Mouse (Mus musculus) brain, embryonic 18.5 days (tissue): ENCODE results near the gene Slc25a24.

Source experiments
- DNase-seq: peaks from one replicate; pipeline ENCODE4 v3.0.0-alpha.2; 2012; ENCODE audit warnings: low read depth, low spot score

Gene Slc25a24

DNA sequence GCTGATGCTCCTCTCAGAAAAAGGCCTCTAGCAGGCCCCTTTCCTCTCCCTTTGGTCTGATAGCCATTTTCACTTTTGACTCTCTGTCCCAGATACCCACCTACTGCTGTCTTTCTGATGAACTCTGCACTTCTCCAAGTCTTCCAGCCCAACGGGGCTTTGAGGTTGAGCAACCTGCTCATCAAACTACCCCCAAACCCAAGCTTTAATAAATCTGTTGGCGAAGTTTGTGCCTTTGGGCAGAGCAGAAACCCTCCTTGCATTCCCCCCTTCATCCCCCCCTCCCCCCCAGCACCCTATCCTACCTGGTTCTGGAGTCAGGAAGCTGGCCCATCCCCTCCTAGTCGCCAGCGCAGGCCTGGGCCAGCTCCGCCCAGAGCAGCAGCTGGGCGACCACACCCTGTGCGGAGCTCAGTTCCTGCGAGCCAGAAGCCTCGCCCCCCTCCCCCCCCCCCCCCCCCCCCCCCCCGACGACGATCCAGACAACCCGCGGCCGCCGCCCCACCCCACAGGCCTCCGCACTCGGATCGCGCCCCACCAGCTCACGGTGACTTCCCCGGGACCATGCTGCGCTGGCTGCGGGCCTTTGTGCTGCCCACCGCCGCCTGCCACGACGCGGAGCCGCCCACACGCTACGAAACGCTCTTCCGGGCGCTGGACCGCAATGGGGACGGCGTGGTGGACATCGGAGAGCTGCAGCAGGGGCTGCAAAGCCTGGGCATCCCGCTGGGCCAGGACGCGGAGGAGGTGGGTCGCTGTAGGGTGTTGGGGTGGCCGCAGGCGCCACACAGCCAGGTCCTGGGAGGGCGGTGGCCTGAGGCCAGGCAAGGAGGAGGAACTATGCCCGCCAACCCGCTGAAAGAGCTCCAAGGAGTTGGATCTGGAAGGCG lies at the start of gene Slc25a24:
Gene Slc25a24 (plus strand): TSS at position 509 of the 890 bp plus-strand sequence.
- no peak for DNase-seq

DNA sequence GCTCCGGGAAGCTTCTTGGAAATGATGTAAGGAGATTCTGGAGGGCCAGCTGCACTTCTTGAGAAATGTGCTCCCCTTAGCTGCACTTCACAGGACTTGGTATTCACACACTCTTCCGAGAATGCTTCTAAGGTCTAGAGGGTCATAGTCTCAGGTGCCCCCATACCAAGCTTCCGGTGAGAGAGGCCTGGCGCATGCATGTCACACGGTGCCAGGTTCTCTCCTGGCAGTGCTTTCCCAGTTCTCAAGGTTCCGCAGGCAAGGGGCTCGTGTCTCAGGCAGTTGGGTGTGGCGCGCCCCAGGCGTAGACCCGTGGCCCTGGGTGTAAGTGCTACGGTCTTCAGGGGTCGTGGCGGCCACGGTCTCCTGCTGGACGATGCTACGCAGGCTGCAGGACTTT lies 42.8 kb upstream of the Slc25a24 start, which contains the start of gene Slc25a54:
Gene Slc25a54 (plus strand): TSS at position 301 of the 400 bp plus-strand sequence.
- DNase-seq: no peak

DNA sequence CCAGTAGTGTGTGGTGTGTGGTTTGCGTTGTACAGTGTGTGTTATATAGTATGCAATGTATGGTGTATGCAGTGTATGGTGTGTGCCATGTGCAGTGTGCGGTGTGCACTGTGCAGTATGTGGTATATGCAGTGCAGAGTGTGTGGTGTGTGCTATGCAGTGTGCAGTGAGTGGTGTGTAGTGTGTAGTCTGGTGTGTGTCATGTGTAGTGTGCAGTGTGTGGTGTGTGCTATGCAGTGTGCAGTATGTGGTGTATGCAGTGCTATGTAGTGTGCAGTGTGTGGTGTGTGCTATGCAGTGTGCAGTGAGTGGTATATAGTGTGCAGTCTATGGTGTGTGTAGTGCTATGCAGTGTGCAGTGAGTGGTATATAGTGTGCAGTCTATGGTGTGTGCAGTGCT lies 38.5 kb upstream of the Slc25a24 start:
- no peak for DNase-seq

DNA sequence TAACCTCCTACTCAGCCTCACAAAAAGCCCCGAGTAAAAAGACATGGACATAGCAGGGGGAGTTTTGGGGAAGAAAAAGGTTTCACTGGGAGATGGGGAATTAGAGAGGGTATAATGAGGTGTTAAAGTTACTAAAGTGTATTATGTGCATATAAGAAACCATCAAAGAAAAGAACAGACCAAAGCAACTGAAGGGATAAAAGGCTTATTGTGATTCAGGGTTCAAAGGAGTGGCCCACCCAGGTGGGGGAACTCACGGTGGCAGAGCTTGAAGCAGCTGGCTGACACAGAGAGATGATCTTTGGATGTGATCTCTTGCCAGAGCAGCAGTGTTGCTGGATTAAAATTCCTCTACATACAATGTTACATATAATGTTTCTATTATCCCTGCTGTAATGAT lies 34.5 kb upstream of the Slc25a24 start:
- no peak for DNase-seq

DNA sequence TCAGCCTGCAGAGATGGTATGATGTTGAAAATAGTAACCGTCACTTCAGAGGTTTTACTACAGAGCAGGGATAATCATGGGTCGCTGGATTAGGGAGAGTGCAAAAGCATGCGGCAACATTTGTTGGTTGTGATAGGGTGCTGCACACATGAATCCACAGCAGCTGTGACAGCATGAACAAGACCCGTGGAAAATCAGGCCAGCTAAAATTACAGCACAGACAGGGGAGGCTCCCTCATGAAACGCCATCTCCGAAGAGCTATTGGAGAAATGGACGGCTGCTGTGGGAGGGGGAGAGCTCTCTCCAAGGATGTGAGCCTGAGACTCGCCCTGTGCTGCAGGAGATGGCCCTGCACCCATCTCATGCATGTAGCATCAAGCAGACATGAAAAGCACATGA lies 18.2 kb upstream of the Slc25a24 start:
- DNase-seq: no peak

DNA sequence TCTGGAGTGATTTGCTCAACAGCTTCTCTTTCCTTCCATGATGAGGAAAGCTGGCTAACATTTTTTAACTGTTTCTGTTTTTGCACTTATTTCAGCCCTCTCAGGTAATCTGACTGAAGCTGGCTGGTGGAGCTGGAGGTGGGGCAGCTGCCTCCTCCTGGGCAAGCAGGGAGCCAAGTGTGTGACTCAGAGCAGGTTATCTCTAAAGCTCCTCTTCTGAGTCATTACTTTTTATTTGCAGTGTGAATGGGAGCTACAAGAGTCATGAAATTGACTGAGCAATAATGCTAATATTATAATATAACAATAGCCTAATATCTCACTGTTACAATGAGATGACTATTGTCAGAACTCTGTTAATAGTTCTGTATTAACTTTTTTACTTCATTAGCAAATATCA lies 5.8 kb upstream of the Slc25a24 start:
- DNase-seq: no peak

DNA sequence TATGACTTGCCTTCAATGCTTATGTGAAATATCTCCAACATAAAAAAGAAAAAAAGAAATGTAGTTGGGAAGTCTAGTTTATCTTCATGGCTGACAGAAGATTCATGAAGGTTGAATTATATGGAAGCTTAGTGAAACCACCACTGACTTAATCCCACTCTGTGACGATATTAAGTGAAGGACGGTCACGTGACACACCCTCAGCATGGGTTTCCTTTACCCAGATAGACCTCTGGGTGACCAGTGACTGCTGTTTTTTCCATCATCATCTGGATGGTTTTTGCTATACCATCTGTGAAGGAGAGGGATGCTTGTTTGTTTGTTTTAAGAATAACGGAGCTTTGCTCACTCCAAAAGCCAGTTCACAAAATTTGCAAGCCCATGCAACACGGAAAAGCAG lies 3.4 kb upstream of the Slc25a24 start:
- DNase-seq: no peak

DNA sequence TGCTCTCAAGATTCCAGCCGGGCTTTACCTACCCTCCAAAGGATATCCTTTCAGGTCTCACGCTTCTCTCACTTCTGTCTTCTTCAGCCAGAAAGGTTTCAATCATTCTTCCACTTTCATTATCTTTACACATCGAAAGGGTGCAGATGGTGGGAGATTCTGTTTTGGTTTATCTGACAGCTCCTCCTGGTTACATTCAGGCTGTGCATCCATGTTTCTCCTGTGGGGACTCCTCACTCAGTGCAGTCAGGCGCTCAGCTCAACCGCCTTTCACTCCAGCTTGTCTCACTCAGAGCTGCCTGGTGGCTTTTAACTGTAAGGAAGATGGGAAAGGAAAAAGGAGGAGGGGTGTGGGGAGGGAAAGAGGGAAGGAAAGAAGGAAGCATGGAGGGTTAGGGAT lies 3.0 kb upstream of the Slc25a24 start:
- DNase-seq: no peak

DNA sequence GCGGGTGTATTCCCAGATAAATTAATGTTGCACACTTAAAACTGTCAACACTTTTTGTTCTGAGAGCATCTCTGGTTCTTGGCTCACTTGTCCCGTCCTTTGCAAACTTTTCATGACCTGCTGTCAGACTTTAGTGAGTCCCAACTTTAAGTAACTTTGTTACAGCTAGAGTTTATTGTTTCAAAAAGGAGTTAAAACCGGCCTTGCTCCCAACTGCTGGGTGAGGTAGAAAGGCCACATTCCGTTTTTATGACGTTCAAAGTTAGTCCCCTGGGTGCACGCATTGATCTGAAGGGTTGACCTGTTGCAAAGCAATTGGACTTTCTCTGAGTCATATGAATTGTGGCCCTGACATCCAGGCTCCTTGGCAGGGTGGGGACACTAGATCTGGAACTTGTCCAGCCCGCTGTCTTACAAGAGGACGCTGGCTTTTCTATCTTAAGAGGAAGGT lies 607 bp downstream of the Slc25a24 start:
- no peak for DNase-seq

DNA sequence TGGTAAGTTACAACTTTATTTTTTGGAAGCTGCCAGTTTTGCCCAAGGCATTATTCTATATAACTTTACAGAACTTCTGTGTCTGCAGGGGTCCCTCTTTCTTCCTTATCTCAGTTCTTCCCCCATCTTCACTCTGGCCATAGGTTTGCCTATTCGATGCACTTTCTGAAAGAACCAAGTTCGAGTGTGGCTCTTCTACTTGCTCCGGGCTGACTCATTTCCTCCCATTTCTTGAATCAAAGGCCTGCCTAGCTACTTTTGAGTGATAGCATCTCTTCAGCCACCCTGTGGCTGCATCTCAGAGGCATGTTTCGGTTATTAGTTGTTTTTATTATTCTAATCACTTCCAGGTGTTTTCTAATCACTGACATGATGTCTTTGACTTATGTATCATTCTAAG lies 1.1 kb downstream of the Slc25a24 start:
- no peak for DNase-seq

DNA sequence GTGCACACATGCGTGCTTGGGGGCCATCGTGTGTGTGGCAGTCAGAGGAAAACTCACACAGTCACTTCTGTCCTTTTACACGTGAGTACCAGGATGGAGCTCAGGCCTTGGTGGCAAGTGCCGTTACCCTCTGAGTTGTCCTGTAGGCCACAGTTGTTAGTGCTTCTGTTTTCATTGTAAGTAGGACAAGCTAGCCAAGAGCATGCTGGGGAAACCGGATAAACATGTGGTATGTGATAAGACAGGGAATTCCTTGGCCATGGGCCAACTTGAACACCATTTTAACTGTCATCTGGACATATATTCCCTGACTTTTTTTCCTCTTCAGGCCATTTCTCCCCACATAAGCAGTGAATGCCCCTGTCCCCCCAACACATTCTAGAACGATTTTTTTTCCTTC lies 2.6 kb downstream of the Slc25a24 start:
- no peak for DNase-seq

DNA sequence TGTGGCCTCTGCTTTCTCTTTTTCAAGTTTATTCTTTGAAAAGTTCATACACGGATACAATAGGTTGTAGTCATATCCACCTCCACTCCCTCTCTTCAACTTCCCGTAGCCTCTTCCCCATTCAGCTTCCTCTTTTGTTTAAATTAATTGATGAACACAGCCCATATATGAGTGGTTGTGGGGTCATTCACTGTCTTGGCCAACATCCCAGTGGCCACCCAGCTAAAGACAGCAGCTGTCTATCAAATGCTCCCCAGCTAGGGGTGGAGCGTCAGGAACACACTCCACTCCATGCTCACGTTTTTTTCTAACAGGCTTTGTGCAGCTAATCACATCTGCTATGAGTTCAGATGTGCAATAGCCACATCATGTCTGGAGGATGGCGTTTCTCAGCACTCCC lies 6.8 kb downstream of the Slc25a24 start:
- no peak for DNase-seq

DNA sequence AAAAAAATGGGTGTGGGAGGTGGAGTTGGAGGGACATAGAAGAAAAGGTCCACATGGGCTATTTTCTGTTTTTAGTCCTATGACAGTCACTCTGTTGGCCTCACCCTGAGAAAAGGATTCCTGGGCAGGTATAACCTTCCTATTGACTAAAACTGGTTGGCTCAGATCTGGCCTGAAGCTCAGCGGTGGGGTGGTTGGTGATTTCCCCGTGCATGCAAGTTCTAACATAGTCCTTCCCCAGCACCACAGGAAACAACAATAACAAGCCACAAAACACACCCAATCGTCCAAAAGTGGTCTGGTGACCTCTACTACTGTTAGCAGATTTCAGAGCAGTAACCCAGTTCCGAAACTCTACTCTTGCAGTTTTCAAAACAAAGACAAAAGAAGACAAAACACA lies 10.0 kb downstream of the Slc25a24 start:
- DNase-seq: no peak

DNA sequence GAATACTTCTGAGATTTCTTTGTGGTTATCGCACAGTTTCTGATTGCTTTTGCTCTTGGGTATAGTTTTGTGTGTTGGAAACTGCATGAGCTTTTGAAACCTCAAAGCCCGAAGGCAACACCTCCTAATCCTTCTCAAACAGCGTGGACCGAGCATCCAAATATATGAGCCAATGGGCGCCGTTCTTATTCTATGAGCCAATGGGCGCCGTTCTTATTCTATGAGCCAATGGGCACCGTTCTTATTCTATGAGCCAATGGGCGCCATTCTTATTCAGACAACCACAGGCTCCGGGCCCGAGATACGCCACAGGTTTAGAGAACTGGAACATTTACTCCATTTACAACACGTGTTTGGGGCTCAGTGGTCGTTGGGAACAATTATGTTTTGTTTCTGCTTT lies 11.1 kb downstream of the Slc25a24 start:
- no peak for DNase-seq

DNA sequence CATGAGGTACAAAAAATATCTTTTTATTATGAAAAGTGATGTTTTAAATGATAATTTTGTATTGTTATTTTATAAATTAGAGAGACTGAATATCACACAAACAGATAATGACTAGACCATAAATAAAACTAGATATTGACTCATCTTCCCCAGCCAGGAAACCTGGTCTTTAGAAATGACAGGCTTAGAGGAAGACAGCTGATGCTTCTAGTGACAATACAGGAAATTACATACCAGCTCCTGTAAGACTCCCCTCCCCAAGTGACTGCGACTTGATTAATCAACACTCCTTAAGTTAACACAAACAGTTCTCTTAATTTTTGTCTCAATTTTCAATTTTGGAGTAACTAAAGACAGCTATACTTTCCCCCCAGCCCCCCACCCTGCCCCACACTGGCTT lies 12.4 kb downstream of the Slc25a24 start:
- DNase-seq: no peak

DNA sequence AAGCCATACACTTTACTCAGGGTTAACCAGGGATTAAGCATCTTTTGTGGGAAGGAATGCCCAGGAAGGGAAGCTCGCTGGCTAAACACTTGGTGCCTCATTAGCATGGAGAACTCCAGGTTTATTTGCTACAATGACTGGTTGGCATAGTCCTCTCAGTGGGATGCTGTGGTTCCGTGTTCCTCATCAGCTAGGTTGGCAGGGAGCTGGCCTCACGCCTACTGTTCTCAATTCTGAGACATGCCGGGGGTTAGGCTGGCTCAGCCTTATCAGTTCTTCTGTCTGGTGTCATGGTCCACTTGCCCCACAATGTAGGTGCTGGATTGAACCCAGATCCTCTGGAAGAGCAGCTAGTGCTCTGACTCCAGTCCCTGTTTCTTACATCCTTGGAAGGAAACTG lies 29.6 kb downstream of the Slc25a24 start:
- no peak for DNase-seq

DNA sequence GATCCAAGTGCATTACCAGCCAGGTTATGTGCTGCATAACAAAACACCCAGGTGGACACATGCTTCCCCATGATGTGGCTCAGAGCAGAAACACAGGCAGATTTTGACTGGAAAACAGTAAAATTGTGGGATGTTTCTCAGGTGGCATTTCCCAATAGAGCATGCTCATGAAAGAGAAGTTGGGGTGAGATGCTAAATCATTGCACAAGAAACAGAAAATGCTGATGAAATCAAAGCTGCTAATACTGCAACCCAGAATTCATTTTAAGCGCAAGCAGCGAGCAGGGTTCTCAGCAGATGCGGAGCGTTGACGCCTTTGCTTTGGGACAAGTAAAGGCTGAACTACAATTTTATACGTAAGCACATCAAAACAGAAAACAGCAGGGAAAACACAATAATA lies 30.5 kb downstream of the Slc25a24 start:
- DNase-seq: no peak

DNA sequence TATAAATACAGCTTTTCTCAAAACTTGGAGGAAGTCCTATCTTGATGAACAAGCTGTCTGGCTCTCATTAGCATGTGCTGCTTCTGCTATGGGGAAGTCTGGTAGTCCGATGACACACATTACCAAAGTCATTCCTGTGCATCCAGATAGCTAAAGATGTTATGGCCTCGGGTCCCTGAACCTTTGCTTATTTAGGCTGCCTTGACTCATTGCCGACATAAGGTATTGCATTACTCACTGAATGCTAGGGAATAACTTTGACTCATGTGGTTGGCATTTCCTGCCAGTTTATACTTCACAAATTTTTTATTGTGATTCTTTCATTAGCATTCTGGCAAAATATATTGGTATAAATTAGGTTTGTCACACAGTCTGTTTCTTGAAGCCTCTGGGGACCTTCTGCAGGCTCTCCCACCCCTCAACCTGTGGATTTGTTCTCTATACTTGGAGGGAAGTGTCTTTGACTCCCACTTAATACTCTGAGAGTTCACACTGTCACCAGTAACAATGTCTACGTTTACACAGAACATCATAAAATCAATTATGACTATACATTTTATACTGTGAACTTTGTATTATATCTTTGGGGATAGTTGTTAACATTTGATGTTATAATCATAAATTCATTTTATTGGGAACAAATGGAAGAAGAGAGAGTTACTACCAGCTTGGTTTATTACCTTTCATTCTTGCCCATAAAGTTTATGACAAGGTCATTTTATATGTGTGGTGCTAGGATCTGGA lies 33.1 kb downstream of the Slc25a24 start:
- DNase-seq: no peak

DNA sequence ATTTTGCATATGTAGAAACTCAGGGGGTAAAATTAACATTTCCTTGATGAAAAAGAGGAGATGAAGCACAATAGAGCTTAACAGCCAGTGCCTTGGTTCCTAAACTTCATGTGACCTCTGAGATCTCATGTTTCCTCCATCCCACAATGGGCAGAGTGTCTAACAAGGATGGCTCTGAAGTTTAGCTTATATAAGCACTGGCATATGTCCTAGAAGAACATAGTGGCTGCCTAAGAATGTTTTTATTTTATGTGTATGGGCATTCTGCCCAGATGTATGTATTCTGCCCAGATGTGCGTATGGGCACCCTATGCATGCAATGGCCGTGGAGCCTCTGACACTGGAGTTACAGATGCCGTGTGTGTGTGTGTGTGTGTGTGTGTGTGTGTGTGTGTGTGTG lies 34.5 kb downstream of the Slc25a24 start:
- DNase-seq: no peak

DNA sequence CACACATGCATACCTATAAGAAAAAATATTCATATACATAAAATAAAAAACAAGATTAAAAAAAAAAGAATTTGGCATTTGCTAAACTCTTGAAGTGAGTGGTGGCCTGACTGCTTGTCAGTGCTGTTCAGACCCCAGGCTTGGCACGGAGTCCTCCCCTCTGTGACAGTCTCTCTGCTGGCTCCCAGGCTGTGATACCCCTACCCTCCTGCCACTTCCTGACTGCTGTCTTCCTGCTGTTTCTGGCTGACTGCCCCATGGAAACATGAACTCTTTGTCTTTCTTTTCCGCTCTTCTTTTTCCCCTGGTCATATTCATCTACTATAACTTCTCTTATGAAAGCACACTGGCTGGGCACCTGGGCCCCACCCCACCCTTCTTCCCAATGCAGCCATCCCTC lies 41.1 kb downstream of the Slc25a24 start:
- no peak for DNase-seq

DNA sequence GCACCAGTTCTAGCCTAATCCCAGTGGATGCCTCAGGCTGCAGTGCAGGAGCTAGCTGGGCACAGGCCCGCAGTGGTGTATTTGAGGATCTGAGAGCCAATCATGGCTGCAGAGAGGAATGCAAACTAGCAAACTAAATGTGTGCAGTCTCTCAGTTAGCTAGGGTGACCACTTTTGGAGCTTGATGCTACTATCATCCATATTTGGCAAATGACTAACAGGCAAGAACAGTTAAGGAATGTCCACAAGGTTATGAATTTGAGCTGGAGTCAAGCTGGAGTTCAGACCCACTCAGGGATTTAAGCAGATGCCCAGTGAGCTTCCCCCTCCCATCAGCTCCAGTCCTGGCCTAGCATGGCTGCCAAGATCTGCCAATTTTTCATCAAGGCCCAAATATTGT lies 41.7 kb downstream of the Slc25a24 start:
- DNase-seq: no peak

DNA sequence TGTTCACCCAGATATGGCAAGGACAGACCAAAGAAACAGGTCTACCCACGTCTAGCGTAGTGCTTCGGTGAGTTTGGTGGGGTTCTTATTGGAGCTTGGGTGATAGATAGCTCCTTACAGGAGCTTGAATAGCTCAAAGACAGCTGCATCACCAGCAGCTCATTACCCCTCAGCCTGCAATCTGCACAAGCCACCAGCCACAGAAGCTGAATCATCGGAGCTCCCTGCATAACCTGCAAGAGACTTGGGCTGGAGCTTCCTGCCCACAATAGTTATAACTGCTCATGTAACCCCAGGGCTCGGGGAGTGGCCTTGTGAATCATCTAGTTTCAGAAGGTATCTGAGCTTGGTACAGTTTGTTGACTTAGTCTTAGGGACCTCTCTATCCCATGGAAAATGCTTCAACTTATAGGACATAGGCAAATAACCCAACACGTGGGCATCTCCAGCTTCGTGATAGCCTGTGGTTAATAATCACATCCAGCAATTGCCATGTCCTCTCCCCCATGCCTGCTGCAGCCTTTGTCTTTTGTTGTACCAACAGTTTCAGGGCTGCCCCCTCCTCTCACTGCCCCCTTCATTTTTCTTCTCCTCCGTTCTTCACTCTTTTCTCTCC lies 42.4 kb downstream of the Slc25a24 start:
- no peak for DNase-seq
